Mouse (Mus musculus): ENCODE results near the gene Xpr1. TPM values are rescaled to one million over a fixed set of nuclear protein-coding genes. Genes with fewer than 3 reads are reported as not detected.
A peak's percentile ranks its signal among the peaks of the same experiment; 100 is the strongest.

Xpr1 gene
- polyA plus RNA-seq (2015; fragmentation: Nextera tagmentation; extraction: Ambion mirVana) = 57.4 and 72.4 TPM in 2 replicates

DNA sequence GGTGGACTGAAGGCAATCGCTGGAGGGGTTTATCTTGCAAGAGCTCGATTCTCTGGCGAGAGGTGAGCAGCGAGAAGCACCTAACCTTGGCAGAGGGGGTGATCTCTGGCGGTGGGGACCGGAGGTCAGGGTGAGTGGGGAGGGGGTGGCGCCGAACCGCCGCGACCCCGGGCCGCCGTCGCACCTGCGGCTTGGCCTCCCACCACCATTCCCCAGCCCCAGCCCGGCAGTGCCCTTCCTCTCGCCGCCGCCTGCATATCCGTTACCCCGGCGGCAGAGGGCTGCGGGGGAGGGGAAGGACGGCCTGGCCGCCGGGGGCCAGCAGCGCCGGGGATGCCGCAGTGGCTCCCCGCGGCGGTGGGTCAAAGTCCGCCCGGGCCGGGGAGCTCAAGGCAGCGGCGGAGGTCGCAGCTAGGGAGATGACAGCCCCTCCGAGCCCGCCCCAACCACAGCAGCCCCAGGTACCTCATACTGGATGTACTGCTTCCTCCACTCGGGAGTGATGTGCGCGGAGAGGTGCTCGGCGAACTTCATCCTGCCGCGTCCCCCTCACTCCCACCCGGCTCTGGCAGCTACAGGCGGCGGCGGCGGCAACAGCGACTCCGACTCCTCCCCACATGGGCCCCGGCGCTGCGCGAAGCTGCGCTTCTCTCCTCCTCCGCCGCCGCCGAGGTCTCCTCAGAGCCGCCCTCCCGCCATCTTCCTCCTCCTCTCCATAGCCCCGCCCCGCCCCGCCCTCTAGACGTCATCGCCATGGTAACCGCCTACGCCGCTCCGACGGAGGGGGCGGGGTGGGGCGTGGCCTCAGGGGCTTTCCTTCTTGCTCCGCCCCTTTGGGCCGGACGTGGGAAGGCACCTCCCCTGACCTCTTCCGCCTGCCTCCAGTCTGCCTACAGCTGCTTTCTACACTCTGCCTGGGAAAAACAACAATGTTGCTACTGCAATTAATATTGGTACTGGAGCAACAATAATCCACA, at the start of gene Xpr1:
Gene Xpr1 (minus strand): TSS at position 715 of the 977 bp plus-strand sequence.
- Histone ChIP-seq H3K4me1 (ENCODE audit: control insufficient read depth, insufficient read depth, low read length) (peaks cover 11% of the 10 kb centered on the region), H3K4me2 (ENCODE audit: low read length) (peak within 1 kb of the TSS; percentile 71), H3K27me3 (ENCODE audit: control insufficient read depth, insufficient read depth, low read depth, low read length) (no peaks in the 10 kb centered on the region), H3K27ac (ENCODE audit: low read length) (peak within 1 kb of the TSS; percentile 96), H3K9me3 (replicated peaks; ENCODE audit: control insufficient read depth, low read length, poor library complexity, severe bottlenecking) (no peaks in the 10 kb centered on the region), H3K9ac (ENCODE audit: low read depth, low read length) (peak within 1 kb of the TSS; percentile 94), H3K36me3 (ENCODE audit: control insufficient read depth, insufficient read depth, low read length) (no peaks in the 10 kb centered on the region), H3K4me3 (ENCODE audit: low read depth, low read length) (peak within 1 kb of the TSS; percentile 96)
- peak; percentile 91 for ATAC-seq
- under 1% methylated on average over 57 of the region's 82 CpGs for whole genome bisulfite sequencing

DNA sequence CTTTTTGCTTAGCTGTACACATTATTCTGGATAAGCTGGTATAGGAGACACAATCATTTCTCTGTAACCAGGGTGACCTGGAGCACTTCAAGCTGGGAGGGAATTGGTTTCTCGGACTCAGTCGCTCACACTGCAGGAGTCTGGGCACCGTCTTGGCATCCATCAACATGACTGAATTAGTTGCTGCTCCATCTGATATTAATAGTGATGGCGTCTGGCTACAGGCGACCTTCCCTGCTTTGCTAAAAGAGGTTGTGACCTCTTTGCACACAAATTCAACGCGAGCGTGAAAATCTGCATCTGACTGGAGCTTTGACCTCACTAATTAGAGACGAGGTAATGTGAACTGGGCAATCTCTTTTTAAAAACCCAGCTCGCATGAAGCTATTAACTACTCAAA, 46.2 kb upstream of the Xpr1 start:
- H3K27me3 ChIP-seq (ENCODE audit: control insufficient read depth, insufficient read depth, low read depth, low read length) = no peaks in the 10 kb centered on the region
- H3K9ac ChIP-seq (ENCODE audit: low read depth, low read length) = no peak overlapping the region
- H3K36me3 ChIP-seq (ENCODE audit: control insufficient read depth, insufficient read depth, low read length) = no peaks in the 10 kb centered on the region
- no peak for ATAC-seq
- no peak overlapping the region for H3K4me3 ChIP-seq (ENCODE audit: low read depth, low read length)
- H3K4me2 ChIP-seq (ENCODE audit: low read length) = no peak overlapping the region
- 40% methylated on average over 10 of the region's 10 CpGs for WGBS
- H3K4me1 ChIP-seq (ENCODE audit: control insufficient read depth, insufficient read depth, low read length) = no peaks in the 10 kb centered on the region; the same call in 1 of the 2 replicates
- no peaks in the 10 kb centered on the region for H3K9me3 ChIP-seq (replicated peaks; ENCODE audit: control insufficient read depth, low read length, poor library complexity, severe bottlenecking)
- no peak overlapping the region for H3K27ac ChIP-seq (ENCODE audit: low read length)

DNA sequence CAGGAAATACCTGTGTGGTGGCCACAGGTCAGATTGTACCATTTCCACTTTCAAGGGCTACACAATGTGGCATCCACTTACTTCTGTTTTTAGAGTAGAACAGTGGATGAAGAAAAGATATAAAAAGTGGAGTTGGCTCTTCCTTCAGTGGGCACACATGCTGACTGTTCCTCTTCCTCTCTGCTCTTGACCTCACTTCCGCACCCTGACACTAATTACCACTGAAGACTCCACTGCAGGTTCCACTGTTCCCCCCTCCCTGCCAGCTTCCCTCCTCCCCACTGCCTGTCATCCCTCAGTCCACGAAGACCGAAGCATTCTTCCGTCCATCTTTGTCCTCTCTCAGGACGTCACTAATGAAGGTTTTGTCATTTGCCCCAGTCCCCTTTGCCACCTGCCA, 45.4 kb upstream of the Xpr1 start:
- H3K4me3 ChIP-seq (ENCODE audit: low read depth, low read length) = no peak overlapping the region
- no peaks in the 10 kb centered on the region for H3K36me3 ChIP-seq (ENCODE audit: control insufficient read depth, insufficient read depth, low read length)
- no peak overlapping the region for H3K9ac ChIP-seq (ENCODE audit: low read depth, low read length)
- no peak overlapping the region for H3K27ac ChIP-seq (ENCODE audit: low read length)
- H3K9me3 ChIP-seq (replicated peaks; ENCODE audit: control insufficient read depth, low read length, poor library complexity, severe bottlenecking) = no peaks in the 10 kb centered on the region
- H3K4me2 ChIP-seq (ENCODE audit: low read length) = no peak overlapping the region
- no peaks in the 10 kb centered on the region; the same call in 1 of the 2 replicates for H3K4me1 ChIP-seq (ENCODE audit: control insufficient read depth, insufficient read depth, low read length)
- no peak for ATAC-seq
- 85% methylated on average over 5 of the region's 5 CpGs for WGBS
- H3K27me3 ChIP-seq (ENCODE audit: control insufficient read depth, insufficient read depth, low read depth, low read length) = no peaks in the 10 kb centered on the region

DNA sequence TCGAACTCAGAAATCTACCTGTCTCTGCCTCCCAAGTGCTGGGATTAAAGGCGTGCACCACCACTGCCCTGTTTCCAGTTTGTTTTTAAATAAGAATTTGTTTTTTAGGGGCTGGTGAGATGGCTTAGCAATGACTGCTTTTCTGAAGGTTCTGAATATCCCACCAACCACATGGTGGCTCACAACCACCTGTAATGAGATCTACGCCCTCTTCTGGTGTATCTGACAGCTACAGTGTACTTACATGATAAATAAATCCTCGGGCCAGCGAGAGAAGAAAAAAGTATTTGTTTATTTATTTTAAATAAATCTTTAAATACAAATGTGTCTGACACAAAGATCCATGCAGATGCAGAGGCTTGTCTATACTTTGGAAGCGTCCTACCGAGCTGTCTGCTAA, 40.3 kb upstream of the Xpr1 start:
- H3K4me2 ChIP-seq (ENCODE audit: low read length) = no peak overlapping the region
- no peak overlapping the region for H3K27ac ChIP-seq (ENCODE audit: low read length)
- no peaks in the 10 kb centered on the region for H3K4me1 ChIP-seq (ENCODE audit: control insufficient read depth, insufficient read depth, low read length)
- no peaks in the 10 kb centered on the region for H3K27me3 ChIP-seq (ENCODE audit: control insufficient read depth, insufficient read depth, low read depth, low read length)
- no peak overlapping the region for H3K9ac ChIP-seq (ENCODE audit: low read depth, low read length)
- WGBS = 82% methylated on average over 7 of the region's 7 CpGs
- ATAC-seq = no peak
- H3K9me3 ChIP-seq (replicated peaks; ENCODE audit: control insufficient read depth, low read length, poor library complexity, severe bottlenecking) = no peaks in the 10 kb centered on the region
- no peaks in the 10 kb centered on the region for H3K36me3 ChIP-seq (ENCODE audit: control insufficient read depth, insufficient read depth, low read length)
- no peak overlapping the region for H3K4me3 ChIP-seq (ENCODE audit: low read depth, low read length)

DNA sequence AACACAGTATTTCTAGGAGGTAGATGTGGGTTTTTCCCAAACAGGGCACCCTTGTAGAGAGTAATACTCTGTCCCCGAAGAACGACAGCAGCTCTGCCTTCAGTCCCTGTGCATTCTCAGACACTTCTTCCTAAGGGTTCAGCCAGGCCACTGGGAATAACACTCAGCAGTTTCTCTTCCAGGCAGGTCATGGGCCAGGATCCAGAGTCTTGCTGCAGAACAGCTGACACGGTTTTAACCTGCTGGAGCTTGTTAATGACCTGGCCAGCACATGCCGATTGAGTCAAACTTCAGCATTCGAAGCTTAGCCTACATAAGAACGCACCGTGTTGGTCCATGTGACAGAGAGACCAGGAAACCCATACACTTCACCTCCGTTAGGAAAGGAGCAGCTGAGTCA, 36.0 kb upstream of the Xpr1 start:
- H3K4me1 ChIP-seq (ENCODE audit: control insufficient read depth, insufficient read depth, low read length) = peaks cover 12% of the 10 kb centered on the region
- ATAC-seq = no peak
- no peaks in the 10 kb centered on the region for H3K9me3 ChIP-seq (replicated peaks; ENCODE audit: control insufficient read depth, low read length, poor library complexity, severe bottlenecking)
- no peaks in the 10 kb centered on the region for H3K27me3 ChIP-seq (ENCODE audit: control insufficient read depth, insufficient read depth, low read depth, low read length)
- H3K27ac ChIP-seq (ENCODE audit: low read length) = no peak overlapping the region
- H3K36me3 ChIP-seq (ENCODE audit: control insufficient read depth, insufficient read depth, low read length) = no peaks in the 10 kb centered on the region
- H3K4me2 ChIP-seq (ENCODE audit: low read length) = no peak overlapping the region
- H3K4me3 ChIP-seq (ENCODE audit: low read depth, low read length) = no peak overlapping the region
- WGBS = 86% methylated on average over 8 of the region's 8 CpGs
- no peak overlapping the region for H3K9ac ChIP-seq (ENCODE audit: low read depth, low read length)

DNA sequence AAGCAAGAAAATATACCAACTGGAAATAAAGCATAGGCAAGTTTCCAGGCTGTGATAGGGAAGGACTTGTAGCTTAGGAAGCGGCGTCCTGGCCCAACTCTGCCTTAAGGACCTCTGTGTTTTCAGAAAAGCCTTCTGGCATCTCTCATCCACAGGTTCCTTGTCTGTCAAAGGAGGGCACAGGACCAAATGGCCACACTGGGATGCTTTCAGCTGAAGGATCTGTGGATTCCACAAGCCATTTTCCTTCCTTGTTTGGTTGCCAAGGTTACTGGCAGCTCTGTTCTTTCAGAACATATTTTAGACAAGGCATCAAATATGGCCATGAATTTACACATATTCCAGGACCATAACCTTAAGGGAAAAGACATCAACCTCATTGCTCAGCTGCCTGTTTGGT, 31.7 kb upstream of the Xpr1 start:
- Histone ChIP-seq H3K9me3 (replicated peaks; ENCODE audit: control insufficient read depth, low read length, poor library complexity, severe bottlenecking) (no peaks in the 10 kb centered on the region), H3K36me3 (ENCODE audit: control insufficient read depth, insufficient read depth, low read length) (no peaks in the 10 kb centered on the region), H3K4me1 (ENCODE audit: control insufficient read depth, insufficient read depth, low read length) (peaks cover 12% of the 10 kb centered on the region), H3K27ac (ENCODE audit: low read length) (peak overlapping the region; percentile 60), H3K4me3 (ENCODE audit: low read depth, low read length) (no peak overlapping the region), H3K27me3 (ENCODE audit: control insufficient read depth, insufficient read depth, low read depth, low read length) (no peaks in the 10 kb centered on the region), H3K4me2 (ENCODE audit: low read length) (no peak overlapping the region), H3K9ac (ENCODE audit: low read depth, low read length) (no peak overlapping the region)
- ATAC-seq = peak; percentile 37; the same call in 1 of the 2 replicates
- WGBS = 68% methylated on average over 2 of the region's 2 CpGs

DNA sequence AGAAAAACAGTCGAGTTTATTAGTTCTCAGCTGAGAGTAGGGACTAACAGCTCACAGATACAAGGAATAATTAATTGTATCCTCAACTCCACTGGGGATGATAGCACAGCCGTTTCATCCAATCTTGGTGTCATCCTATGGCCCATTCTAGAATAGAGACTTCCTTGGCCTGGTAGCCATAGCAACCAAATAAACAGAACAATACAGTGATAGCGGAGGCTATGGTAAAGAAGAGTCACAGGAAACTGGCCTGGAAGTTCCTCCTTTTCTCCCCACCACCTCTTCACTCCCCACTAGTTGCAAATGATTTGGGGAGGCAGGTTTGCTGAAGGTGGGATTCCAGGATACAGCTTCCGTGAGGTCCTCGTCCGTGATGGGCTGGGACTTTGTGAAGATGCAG, 30.1 kb upstream of the Xpr1 start:
- Histone ChIP-seq H3K27me3 (ENCODE audit: control insufficient read depth, insufficient read depth, low read depth, low read length) (no peaks in the 10 kb centered on the region), H3K27ac (ENCODE audit: low read length) (no peak overlapping the region), H3K4me2 (ENCODE audit: low read length) (no peak overlapping the region), H3K9ac (ENCODE audit: low read depth, low read length) (no peak overlapping the region), H3K36me3 (ENCODE audit: control insufficient read depth, insufficient read depth, low read length) (no peaks in the 10 kb centered on the region), H3K4me3 (ENCODE audit: low read depth, low read length) (no peak overlapping the region), H3K9me3 (replicated peaks; ENCODE audit: control insufficient read depth, low read length, poor library complexity, severe bottlenecking) (no peaks in the 10 kb centered on the region), H3K4me1 (ENCODE audit: control insufficient read depth, insufficient read depth, low read length) (peaks cover 16% of the 10 kb centered on the region)
- ATAC-seq = no peak
- 64% methylated on average over 6 of the region's 6 CpGs for WGBS

DNA sequence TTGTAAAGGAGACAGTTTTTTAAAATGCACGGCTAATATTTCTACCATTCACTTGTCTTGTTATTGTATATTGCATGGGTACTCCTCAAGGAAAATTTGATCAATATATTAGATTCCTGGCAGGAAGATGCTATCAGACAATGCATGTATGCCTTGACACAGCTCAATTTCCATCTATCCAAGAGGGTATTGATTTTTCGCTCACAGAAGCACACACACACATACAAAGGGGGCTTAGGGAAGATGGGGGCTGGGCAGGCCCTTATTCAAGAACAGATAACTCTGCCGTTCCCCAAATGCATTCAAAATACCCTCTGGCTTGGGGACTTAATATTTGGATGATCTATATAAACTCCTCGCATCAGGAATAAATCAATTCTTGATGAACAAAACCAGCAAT, 25.9 kb upstream of the Xpr1 start:
- peaks cover 13% of the 10 kb centered on the region for H3K4me1 ChIP-seq (ENCODE audit: control insufficient read depth, insufficient read depth, low read length)
- peak overlapping the region; percentile 6; the same call in 1 of the 2 replicates for H3K27ac ChIP-seq (ENCODE audit: low read length)
- no peaks in the 10 kb centered on the region for H3K36me3 ChIP-seq (ENCODE audit: control insufficient read depth, insufficient read depth, low read length)
- no peaks in the 10 kb centered on the region for H3K27me3 ChIP-seq (ENCODE audit: control insufficient read depth, insufficient read depth, low read depth, low read length)
- ATAC-seq = 0 out of 2 replicates have a peak, but pooled peaks have one; percentile 61
- no peak overlapping the region for H3K4me2 ChIP-seq (ENCODE audit: low read length)
- no peak overlapping the region for H3K9ac ChIP-seq (ENCODE audit: low read depth, low read length)
- H3K9me3 ChIP-seq (replicated peaks; ENCODE audit: control insufficient read depth, low read length, poor library complexity, severe bottlenecking) = no peaks in the 10 kb centered on the region
- WGBS = 60% methylated on average over 4 of the region's 4 CpGs
- H3K4me3 ChIP-seq (ENCODE audit: low read depth, low read length) = no peak overlapping the region

DNA sequence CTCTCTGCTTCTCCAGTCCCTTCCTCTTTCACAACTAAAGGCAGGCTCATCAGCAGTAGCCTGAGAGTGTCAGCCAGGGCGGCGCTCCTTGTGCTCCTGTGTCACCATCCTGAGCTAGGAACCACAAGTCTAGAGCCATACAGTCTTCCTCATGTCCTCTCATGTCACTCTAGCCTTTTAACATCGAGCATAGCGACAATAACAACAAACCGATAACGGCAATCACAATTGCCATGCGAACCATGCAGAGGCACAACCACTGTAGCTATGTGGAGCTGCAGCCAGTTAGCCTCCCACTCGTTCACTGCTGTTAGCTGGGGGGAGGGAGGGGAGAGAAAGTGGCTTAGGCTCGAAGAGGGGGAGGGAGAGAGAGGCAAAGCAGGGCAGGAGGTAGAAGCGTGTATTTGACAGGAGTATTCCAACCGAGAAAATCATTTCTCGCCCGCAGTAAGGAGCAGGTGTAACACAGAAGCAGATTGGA, 25.3 kb upstream of the Xpr1 start:
- H3K27ac ChIP-seq (ENCODE audit: low read length) = peak overlapping the region; percentile 6
- H3K27me3 ChIP-seq (ENCODE audit: control insufficient read depth, insufficient read depth, low read depth, low read length) = no peaks in the 10 kb centered on the region
- H3K4me3 ChIP-seq (ENCODE audit: low read depth, low read length) = no peak overlapping the region
- no peak overlapping the region for H3K9ac ChIP-seq (ENCODE audit: low read depth, low read length)
- peaks cover 13% of the 10 kb centered on the region for H3K4me1 ChIP-seq (ENCODE audit: control insufficient read depth, insufficient read depth, low read length)
- WGBS = 55% methylated on average over 13 of the region's 13 CpGs
- no peaks in the 10 kb centered on the region for H3K9me3 ChIP-seq (replicated peaks; ENCODE audit: control insufficient read depth, low read length, poor library complexity, severe bottlenecking)
- no peak overlapping the region for H3K4me2 ChIP-seq (ENCODE audit: low read length)
- no peaks in the 10 kb centered on the region for H3K36me3 ChIP-seq (ENCODE audit: control insufficient read depth, insufficient read depth, low read length)
- peak; percentile 78; the same call in 1 of the 2 replicates for ATAC-seq

Data from midbrain, embryonic 16.5 days (tissue).